Mouse (Mus musculus): ENCODE measurements at regions not wholly inside any gene's neighbourhood (a gene's known extent, or its start where the extent isn't known, plus 50 kb on each side); places are given as distances from the start of the nearest gene placed in this dataset.
A peak's percentile ranks its signal among the peaks of the same experiment; 100 is the strongest.
"Not testable (repeated sequence)": the region's sequence is repeated elsewhere in the genome, so short reads cannot be mapped to it uniquely, and the experiment has no call there.

DNA sequence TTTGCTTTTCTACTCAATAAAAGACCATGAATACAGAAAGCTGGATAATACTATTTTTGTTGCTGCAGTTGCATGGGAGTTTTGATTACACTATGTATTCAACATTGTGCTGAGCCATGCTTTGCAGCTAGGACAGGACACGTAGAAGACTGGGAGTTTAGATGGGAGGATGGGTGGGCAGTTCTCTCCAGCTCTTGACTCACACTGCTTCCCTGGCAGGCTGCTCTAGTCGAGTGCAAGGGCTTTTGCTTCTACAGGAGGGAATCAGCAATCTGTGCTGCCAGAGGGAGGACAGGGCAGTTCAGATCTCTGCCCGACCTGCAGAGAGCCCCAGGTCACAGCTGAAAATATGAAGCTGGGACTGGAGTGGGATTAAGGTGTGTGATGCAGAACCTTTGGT is 135.3 kb upstream of the Camk1g start:
- H3K27ac ChIP-seq (ENCODE audit: low read length), result no peak overlapping the region
- H3K4me1 ChIP-seq (replicated peaks; ENCODE audit: control insufficient read depth, insufficient read depth, low read length), result peaks cover 2% of the 10 kb centered on the region; the same call in 1 of the 2 replicates
- H3K4me2 ChIP-seq (ENCODE audit: low read depth, low read length), result no peak overlapping the region
- no peaks in the 10 kb centered on the region for H3K9me3 ChIP-seq (ENCODE audit: control insufficient read depth, low read length)
- WGBS, result 25% methylated on average over 3 of the region's 3 CpGs
- H3K27me3 ChIP-seq (ENCODE audit: control insufficient read depth, insufficient read depth, low read depth, low read length), result no peaks in the 10 kb centered on the region
- no peak overlapping the region for H3K4me3 ChIP-seq (ENCODE audit: low read length)
- no peaks in the 10 kb centered on the region for H3K36me3 ChIP-seq (ENCODE audit: control insufficient read depth, insufficient read depth, low read length)
- H3K9ac ChIP-seq (ENCODE audit: low read length), result no peak overlapping the region
- no peak for ATAC-seq (ENCODE audit: low read depth)

DNA sequence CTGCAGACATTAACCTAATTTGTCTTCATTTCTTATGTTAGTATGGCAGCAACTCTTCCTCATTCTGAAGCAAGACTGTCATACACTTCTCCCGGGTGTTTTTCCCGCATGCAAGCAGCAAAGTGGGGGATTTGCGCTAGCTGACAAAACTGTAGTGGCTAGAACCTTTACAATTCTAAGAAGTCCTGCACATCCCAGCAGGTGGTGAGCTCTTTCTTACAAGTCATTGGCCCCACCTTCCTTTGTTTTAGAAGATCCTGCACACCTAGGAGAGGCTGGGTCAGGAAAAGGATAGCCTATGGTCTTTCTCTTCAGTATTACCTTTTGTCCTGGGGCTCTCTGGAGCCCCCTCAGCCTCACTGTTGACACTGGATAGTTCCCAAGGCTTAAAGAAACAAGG is 134.5 kb upstream of the Camk1g start:
- WGBS, result 51% methylated on average over 3 of the region's 3 CpGs
- H3K4me1 ChIP-seq (replicated peaks; ENCODE audit: control insufficient read depth, insufficient read depth, low read length), result no peaks in the 10 kb centered on the region; the same call in 1 of the 2 replicates
- H3K36me3 ChIP-seq (ENCODE audit: control insufficient read depth, insufficient read depth, low read length), result no peaks in the 10 kb centered on the region
- H3K27ac ChIP-seq (ENCODE audit: low read length), result no peak overlapping the region
- no peaks in the 10 kb centered on the region for H3K9me3 ChIP-seq (ENCODE audit: control insufficient read depth, low read length)
- no peak overlapping the region for H3K4me3 ChIP-seq (ENCODE audit: low read length)
- no peak for ATAC-seq (ENCODE audit: low read depth)
- no peaks in the 10 kb centered on the region for H3K27me3 ChIP-seq (ENCODE audit: control insufficient read depth, insufficient read depth, low read depth, low read length)
- no peak overlapping the region for H3K4me2 ChIP-seq (ENCODE audit: low read depth, low read length)
- no peak overlapping the region for H3K9ac ChIP-seq (ENCODE audit: low read length)

DNA sequence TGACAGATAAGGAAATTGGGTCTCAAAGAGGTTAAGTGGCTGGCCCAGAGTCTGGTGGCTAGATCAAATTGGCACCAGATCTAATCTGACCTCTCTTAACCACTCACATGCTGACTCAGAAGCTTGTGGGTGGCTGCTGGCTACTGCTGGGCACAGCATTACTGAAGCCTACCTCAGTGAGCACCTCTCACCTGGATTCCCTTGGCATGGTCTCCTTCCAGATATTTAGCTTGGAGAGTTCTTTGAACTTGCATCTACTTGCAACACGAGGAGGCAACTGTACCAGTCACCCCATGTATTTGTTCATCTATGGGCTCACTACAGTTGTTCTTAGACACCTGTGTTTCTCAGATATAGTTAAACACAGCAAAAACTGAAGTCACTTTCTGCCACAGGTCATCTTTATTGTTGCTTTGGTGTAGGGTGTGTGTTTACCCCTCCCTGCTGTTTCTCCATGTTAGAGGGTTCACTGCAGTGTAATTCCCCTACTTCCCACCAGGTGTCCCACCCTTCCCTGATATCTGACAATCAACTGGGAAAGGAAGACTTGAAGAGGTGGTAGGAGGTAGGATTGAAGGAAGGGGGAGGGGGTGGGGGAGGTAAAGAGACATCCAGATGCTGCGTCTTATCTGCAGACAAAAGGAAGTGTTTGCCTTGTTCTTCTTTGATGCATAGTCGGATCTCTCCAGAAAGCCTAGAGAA is 133.7 kb upstream of the Camk1g start:
- 22% methylated on average over 3 of the region's 3 CpGs for WGBS
- 0 out of 2 replicates have a peak overlapping the region, but pooled peaks have one; percentile 8 for H3K27ac ChIP-seq (ENCODE audit: low read length)

DNA sequence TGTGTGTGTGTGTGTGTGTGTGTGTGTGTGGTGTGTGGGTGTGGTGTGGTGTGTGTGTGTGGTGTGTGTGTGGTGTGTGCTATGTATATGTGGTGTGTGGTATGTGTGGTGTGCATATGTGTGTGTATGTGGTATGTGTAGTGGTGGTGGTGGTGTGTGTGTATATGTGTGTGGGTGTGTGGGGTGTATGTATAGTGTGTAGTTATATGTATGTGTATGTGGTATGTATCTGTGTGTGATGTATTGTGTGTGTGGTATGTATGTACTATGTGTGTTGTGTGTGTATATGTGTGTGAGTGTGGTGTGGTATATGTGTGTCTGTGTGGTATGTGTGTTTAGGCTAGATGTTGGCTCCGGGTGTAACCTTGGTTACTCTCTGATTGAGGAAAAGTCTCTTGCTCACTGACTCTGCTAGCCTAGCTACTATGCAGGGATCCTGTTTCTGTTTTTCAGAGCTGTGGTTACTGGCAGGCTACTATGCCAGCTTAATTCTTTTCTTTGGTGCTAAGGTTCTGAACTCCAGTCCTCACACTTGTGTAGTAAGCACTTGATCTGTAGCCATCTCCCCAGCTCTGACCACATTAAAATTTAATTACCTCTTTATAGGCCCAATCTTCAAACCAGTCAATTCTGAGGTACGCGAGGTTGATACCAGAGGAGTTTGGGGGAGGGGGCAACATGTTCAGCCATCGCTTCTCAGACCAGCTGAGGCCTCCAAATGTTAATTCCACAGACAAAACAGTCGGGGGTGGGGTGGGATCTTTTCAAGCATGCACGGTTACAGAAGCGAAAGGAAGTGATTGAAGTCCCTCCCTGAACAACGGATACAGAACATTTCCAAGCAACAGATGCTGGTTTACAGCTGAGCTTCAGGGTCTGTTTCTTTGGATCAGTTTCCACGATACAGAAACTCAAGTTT is 126.4 kb upstream of the Camk1g start:
- H3K27me3 ChIP-seq (ENCODE audit: control insufficient read depth, insufficient read depth, low read depth, low read length), result no peaks in the 10 kb centered on the region
- H3K4me3 ChIP-seq (ENCODE audit: low read length), result no peak overlapping the region
- ATAC-seq (ENCODE audit: low read depth), result no peak
- H3K9ac ChIP-seq (ENCODE audit: low read length), result no peak overlapping the region; the same call in 1 of the 2 replicates
- H3K4me2 ChIP-seq (ENCODE audit: low read depth, low read length), result no peak overlapping the region
- no peaks in the 10 kb centered on the region for H3K36me3 ChIP-seq (ENCODE audit: control insufficient read depth, insufficient read depth, low read length)
- H3K9me3 ChIP-seq (ENCODE audit: control insufficient read depth, low read length), result no peaks in the 10 kb centered on the region
- H3K27ac ChIP-seq (ENCODE audit: low read length), result no peak overlapping the region
- 54% methylated on average over 9 of the region's 9 CpGs for WGBS
- no peaks in the 10 kb centered on the region for H3K4me1 ChIP-seq (replicated peaks; ENCODE audit: control insufficient read depth, insufficient read depth, low read length)

More for the DNA sequence above, 133.7 kb upstream of the Camk1g start:
- Histone ChIP-seq H3K27me3 (ENCODE audit: control insufficient read depth, insufficient read depth, low read depth, low read length) (no peaks in the 10 kb centered on the region), H3K4me1 (replicated peaks; ENCODE audit: control insufficient read depth, insufficient read depth, low read length) (no peaks in the 10 kb centered on the region; the same call in 1 of the 2 replicates), H3K9ac (ENCODE audit: low read length) (no peak overlapping the region), H3K9me3 (ENCODE audit: control insufficient read depth, low read length) (no peaks in the 10 kb centered on the region), H3K4me2 (ENCODE audit: low read depth, low read length) (no peak overlapping the region), H3K36me3 (ENCODE audit: control insufficient read depth, insufficient read depth, low read length) (no peaks in the 10 kb centered on the region), H3K4me3 (ENCODE audit: low read length) (no peak overlapping the region)
- peak; percentile 57; the same call in 1 of the 2 replicates for ATAC-seq (ENCODE audit: low read depth)

DNA sequence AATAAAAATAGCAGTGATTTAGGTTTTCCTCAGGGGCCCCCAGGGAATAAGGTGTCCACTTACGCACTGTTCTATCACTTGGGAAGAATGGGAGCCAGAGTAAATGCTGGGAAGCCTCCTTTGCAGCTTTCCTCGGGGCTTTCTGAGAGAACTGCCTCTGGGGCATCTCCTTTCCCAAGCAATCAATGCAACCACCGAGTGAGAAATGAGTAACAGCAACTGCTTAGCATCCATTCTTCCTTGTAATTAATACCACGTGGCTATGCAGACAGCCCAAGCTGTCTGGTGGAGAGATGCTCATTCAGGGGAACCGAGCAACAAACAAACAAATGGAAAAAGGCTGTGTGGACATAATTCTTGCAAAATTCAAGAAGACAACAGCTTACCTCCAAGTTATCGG is 117.9 kb upstream of the Camk1g start:
- no peaks in the 10 kb centered on the region for H3K9me3 ChIP-seq (ENCODE audit: control insufficient read depth, low read length)
- no peaks in the 10 kb centered on the region for H3K36me3 ChIP-seq (ENCODE audit: control insufficient read depth, insufficient read depth, low read length)
- H3K4me2 ChIP-seq (ENCODE audit: low read depth, low read length), result no peak overlapping the region
- no peaks in the 10 kb centered on the region; the same call in 1 of the 2 replicates for H3K27me3 ChIP-seq (ENCODE audit: control insufficient read depth, insufficient read depth, low read depth, low read length)
- ATAC-seq (ENCODE audit: low read depth), result no peak
- no peak overlapping the region for H3K27ac ChIP-seq (ENCODE audit: low read length)
- WGBS, result 62% methylated on average over 6 of the region's 6 CpGs
- H3K9ac ChIP-seq (ENCODE audit: low read length), result no peak overlapping the region
- no peaks in the 10 kb centered on the region for H3K4me1 ChIP-seq (replicated peaks; ENCODE audit: control insufficient read depth, insufficient read depth, low read length)
- no peak overlapping the region for H3K4me3 ChIP-seq (ENCODE audit: low read length)

DNA sequence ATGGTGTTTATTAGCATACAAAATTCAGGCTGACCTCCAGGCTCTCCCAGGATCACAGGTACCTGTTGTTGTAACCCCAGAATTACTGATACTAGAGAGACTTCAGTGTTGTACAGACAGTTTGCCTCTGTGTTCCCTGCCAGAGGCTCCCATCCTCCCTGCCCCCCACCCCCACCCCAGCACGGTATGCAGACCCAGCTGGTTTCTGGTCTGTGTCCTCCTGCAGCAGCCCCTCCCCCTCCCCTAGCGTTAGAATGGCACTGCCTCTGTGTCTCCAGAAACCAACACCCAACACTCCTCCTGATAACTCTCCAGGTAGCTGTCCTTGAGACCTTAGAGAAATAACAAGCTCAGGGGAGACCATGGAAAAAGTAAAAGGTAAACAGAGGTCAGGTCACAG is 116.6 kb upstream of the Camk1g start:
- not testable (repeated sequence) for ATAC-seq (ENCODE audit: low read depth); H3K36me3 ChIP-seq (ENCODE audit: control insufficient read depth, insufficient read depth, low read length); H3K4me2 ChIP-seq (ENCODE audit: low read depth, low read length); H3K27me3 ChIP-seq (ENCODE audit: control insufficient read depth, insufficient read depth, low read depth, low read length); H3K27ac ChIP-seq (ENCODE audit: low read length); H3K9me3 ChIP-seq (ENCODE audit: control insufficient read depth, low read length); H3K4me3 ChIP-seq (ENCODE audit: low read length); H3K4me1 ChIP-seq (replicated peaks; ENCODE audit: control insufficient read depth, insufficient read depth, low read length); H3K9ac ChIP-seq (ENCODE audit: low read length)
- 0% methylated on average over 2 of the region's 2 CpGs for WGBS

DNA sequence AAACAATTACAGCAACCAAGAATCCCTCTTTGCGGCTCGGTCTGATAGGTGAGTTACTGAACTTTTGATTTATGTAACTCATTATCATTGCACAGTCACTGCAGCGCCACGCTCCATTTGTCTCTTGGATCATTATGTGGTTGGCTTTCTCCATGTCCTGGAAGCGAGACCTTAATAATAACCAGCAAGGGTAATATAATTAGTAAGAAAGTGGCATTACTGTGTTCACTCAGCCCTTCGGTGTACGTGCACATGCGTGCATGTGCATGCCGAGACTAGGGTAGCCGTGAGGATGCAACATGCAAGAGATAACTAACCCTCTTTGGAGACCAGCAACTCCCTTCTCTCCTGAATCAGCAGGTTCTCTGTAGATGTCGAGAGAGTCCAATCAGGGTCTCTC is 114.9 kb upstream of the Camk1g start:
- ATAC-seq (ENCODE audit: low read depth), result no peak
- 78% methylated on average over 11 of the region's 11 CpGs for WGBS

DNA sequence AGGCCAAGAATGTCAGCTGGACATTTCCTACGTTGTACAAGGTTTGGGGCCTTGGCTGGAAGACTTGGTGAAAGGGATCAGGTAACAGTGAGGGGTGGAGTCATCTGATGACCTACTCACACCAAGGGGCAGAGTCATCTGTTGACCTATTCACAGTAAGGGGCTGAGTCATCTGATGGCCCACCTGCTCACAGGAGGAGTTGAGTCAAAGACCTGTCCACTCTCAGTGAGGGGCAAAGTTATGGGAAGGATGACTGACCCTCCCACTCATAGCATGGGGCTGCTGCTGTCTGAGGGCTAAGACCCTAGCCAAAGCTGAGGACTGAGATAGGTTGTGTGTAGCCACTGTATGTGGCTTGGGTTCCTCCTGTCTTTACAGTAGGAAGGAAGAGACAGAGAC is 107.2 kb upstream of the Camk1g start:
- Histone ChIP-seq H3K27ac (ENCODE audit: low read length) (no peak overlapping the region), H3K4me2 (ENCODE audit: low read depth, low read length) (no peak overlapping the region), H3K36me3 (ENCODE audit: control insufficient read depth, insufficient read depth, low read length) (no peaks in the 10 kb centered on the region), H3K4me3 (ENCODE audit: low read length) (no peak overlapping the region), H3K4me1 (replicated peaks; ENCODE audit: control insufficient read depth, insufficient read depth, low read length) (no peaks in the 10 kb centered on the region), H3K27me3 (ENCODE audit: control insufficient read depth, insufficient read depth, low read depth, low read length) (no peaks in the 10 kb centered on the region), H3K9me3 (ENCODE audit: control insufficient read depth, low read length) (no peaks in the 10 kb centered on the region), H3K9ac (ENCODE audit: low read length) (no peak overlapping the region)
- ATAC-seq (ENCODE audit: low read depth), result no peak
- WGBS, result 44% methylated on average over 1 of the region's 1 CpGs

More for the DNA sequence above, 114.9 kb upstream of the Camk1g start:
- Histone ChIP-seq H3K4me1 (replicated peaks; ENCODE audit: control insufficient read depth, insufficient read depth, low read length) (no peaks in the 10 kb centered on the region), H3K36me3 (ENCODE audit: control insufficient read depth, insufficient read depth, low read length) (no peaks in the 10 kb centered on the region), H3K27me3 (ENCODE audit: control insufficient read depth, insufficient read depth, low read depth, low read length) (no peaks in the 10 kb centered on the region; the same call in 1 of the 2 replicates), H3K9ac (ENCODE audit: low read length) (no peak overlapping the region), H3K9me3 (ENCODE audit: control insufficient read depth, low read length) (no peaks in the 10 kb centered on the region), H3K4me3 (ENCODE audit: low read length) (no peak overlapping the region), H3K4me2 (ENCODE audit: low read depth, low read length) (no peak overlapping the region), H3K27ac (ENCODE audit: low read length) (no peak overlapping the region)

DNA sequence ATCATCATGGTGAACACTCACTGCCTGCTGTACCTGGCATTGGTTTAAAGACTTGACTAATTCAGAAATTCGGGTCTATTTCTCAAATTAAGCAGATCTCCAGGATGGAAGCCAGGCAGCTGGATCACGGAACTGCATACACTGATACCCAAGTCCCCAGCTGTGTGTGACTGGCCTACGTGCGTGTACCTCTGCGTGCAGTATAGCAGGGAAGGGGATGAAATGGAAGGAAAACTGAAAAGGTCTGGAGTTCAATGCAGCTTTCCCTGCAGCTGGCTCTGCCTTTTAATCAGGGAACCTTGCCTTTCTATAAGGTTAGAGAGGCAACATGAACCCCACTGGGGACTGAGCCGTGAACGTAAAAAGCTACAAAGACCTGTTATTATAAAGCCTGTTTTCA is 106.7 kb upstream of the Camk1g start:
- Histone ChIP-seq H3K27ac (ENCODE audit: low read length) (no peak overlapping the region), H3K4me2 (ENCODE audit: low read depth, low read length) (no peak overlapping the region), H3K27me3 (ENCODE audit: control insufficient read depth, insufficient read depth, low read depth, low read length) (no peaks in the 10 kb centered on the region), H3K36me3 (ENCODE audit: control insufficient read depth, insufficient read depth, low read length) (no peaks in the 10 kb centered on the region), H3K4me1 (replicated peaks; ENCODE audit: control insufficient read depth, insufficient read depth, low read length) (no peaks in the 10 kb centered on the region), H3K9me3 (ENCODE audit: control insufficient read depth, low read length) (no peaks in the 10 kb centered on the region), H3K9ac (ENCODE audit: low read length) (no peak overlapping the region), H3K4me3 (ENCODE audit: low read length) (no peak overlapping the region)
- 84% methylated on average over 7 of the region's 7 CpGs for WGBS
- no peak for ATAC-seq (ENCODE audit: low read depth)
